Mouse (Mus musculus) heart, embryonic 12.5 days (tissue): Measurements from ENCODE around the gene Gas2l2. TPM values are rescaled to one million over a fixed set of nuclear protein-coding genes. Genes with fewer than 3 reads are reported as not detected.

ENCODE experiments used
- ATAC-seq: fragments of 200-750 bp; cut with Nextera tagmentation; 2 replicates; pipeline ENCODE4 v1.8.0; 2017; ENCODE audit warnings: moderate TSS enrichment, moderate library complexity; ENCODE audit not compliant: insufficient number of reproducible peaks, low FRiP score
- H3K27ac ChIP-seq: fragments of 300-500 bp; sonication (generic); 2 replicates; pipeline ENCODE4 v1.5.1; 2016; ENCODE audit warnings: mild to moderate bottlenecking, moderate library complexity; ENCODE audit not compliant: poor library complexity, severe bottlenecking
- H3K27me3 ChIP-seq: fragments of 300-500 bp; sonication (generic); replicated peaks from 2 replicates; pipeline ENCODE4 v1.6.1; 2016; ENCODE audit warnings: mild to moderate bottlenecking, moderate library complexity
- H3K36me3 ChIP-seq: fragments of 300-500 bp; sonication (generic); 2 replicates; pipeline ENCODE4 v1.6.1; 2016; ENCODE audit warnings: mild to moderate bottlenecking, moderate library complexity
- H3K4me1 ChIP-seq: fragments of 300-500 bp; sonication (generic); replicated peaks from 2 replicates; pipeline ENCODE4 v1.6.1; 2016; ENCODE audit warnings: mild to moderate bottlenecking
- H3K4me2 ChIP-seq: fragments of 300-500 bp; sonication (generic); 2 replicates; pipeline ENCODE4 v1.6.1; 2016; ENCODE audit warnings: mild to moderate bottlenecking, moderate library complexity
- H3K4me3 ChIP-seq: fragments of 300-500 bp; sonication (generic); 2 replicates; pipeline ENCODE4 v1.5.1; 2016; ENCODE audit warnings: mild to moderate bottlenecking
- H3K9ac ChIP-seq: fragments of 300-500 bp; sonication (generic); 2 replicates; pipeline ENCODE4 v1.6.1; 2016; ENCODE audit warnings: mild to moderate bottlenecking, moderate library complexity
- H3K9me3 ChIP-seq: fragments of 300-500 bp; sonication (generic); replicated peaks from 2 replicates; pipeline ENCODE4 v1.6.1; 2016; ENCODE audit warnings: mild to moderate bottlenecking, moderate library complexity
- WGBS: fragments of 180-500 bp; shearing (Covaris S2); methylation state at CpG from one replicate; pipeline ENCODE4 v1.1.7; 2016; 5-methylcytosine and 5-hydroxymethylcytosine counted together
- polyA plus RNA-seq: library from polyadenylated mRNA; unstranded; fragments of >200 nt; fragmentation: Nextera tagmentation; extraction: Ambion mirVana; gene quantifications from 2 replicates; pipeline ENCODE4 v1.2.1, GENCODE M21; 2016

The Gas2l2 gene
- polyA plus RNA-seq, 1 experiment from 2014 or later: not detected

DNA sequence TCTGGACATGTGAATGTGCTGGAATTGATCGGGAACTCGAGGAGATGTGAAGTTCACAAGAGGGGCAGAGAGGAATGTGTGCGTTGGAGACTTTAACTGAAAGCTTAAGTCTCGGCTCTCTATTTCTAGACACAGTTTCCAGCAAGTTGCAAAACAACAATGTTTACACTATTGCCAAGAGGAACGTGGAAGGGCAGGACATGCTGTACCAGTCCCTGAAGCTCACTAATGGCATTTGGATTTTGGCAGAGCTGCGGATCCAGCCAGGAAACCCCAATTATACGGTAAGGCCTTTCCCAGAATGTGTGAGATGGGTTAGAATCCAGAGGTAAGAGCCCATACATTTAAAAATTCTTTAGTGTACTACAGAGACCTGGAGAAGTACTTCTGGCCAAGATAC, 31.6 kb downstream of the Gas2l2 start:
- ATAC-seq: no peak
- Histone ChIP-seq H3K36me3 (peaks cover 47% of the 10 kb centered on the region), H3K27ac (no peak overlapping the region), H3K27me3 (no peaks in the 10 kb centered on the region), H3K4me3 (no peak overlapping the region), H3K9ac (no peak overlapping the region), H3K9me3 (no peaks in the 10 kb centered on the region), H3K4me2 (no peak overlapping the region), H3K4me1 (peaks cover 26% of the 10 kb centered on the region)
- WGBS: 85% methylated on average over 7 of the region's 7 CpGs

- no peak for ATAC-seq
- H3K27ac ChIP-seq: peak overlapping the region; percentile 71
- WGBS: 35% methylated on average over 6 of the region's 6 CpGs
Measured at GRCm38 (mm10) chr11:83394802-83395439, 34.3 kb downstream of the Gas2l2 start.

DNA sequence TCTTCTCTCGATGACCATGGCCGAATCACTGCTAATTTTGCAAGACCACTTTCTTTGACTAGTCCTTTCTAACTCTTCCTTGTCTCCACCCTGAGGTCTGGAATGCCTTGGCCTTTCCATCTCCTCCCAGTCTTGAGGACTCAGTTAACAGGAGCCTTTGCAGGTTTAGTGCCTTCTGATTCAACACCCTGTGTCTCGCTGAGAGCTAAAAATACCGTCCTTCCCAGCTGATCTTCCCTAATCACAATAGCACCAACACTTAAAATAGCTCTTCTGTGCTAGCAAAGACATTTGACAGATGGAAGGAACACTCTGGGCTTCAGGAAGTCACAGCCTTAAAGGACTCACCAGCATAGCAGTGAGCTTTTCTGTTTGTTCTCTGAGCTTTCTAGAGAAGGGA, 36.2 kb downstream of the Gas2l2 start:
- 0 out of 2 replicates have a peak, but pooled peaks have one; percentile 57 for ATAC-seq
- WGBS: 46% methylated on average over 4 of the region's 4 CpGs
- H3K9ac ChIP-seq: no peak overlapping the region

More at GRCm38 (mm10) chr11:83394802-83395439, 34.3 kb downstream of the Gas2l2 start:
- H3K4me2 ChIP-seq: peak overlapping the region; percentile 21
- peaks cover 48% of the 10 kb centered on the region for H3K36me3 ChIP-seq
- H3K9me3 ChIP-seq: no peaks in the 10 kb centered on the region
- H3K27me3 ChIP-seq: no peaks in the 10 kb centered on the region
- peak overlapping the region; percentile 46; the same call in 1 of the 2 replicates for H3K9ac ChIP-seq
- peaks cover 36% of the 10 kb centered on the region for H3K4me1 ChIP-seq
- H3K4me3 ChIP-seq: no peak overlapping the region

GRCm38 (mm10) chr11:83383532-83383887, 45.7 kb downstream of the Gas2l2 start:
- WGBS: 92% methylated on average over 1 of the region's 1 CpGs
- peaks cover 10% of the 10 kb centered on the region; the same call in 1 of the 2 replicates for H3K36me3 ChIP-seq
- no peak overlapping the region for H3K27ac ChIP-seq
- peaks cover 23% of the 10 kb centered on the region for H3K4me1 ChIP-seq
- H3K9ac ChIP-seq: no peak overlapping the region
- no peaks in the 10 kb centered on the region for H3K27me3 ChIP-seq
- ATAC-seq: no peak
- H3K9me3 ChIP-seq: no peaks in the 10 kb centered on the region
- no peak overlapping the region for H3K4me3 ChIP-seq
- H3K4me2 ChIP-seq: no peak overlapping the region

More for the DNA sequence above, 36.2 kb downstream of the Gas2l2 start:
- H3K27ac ChIP-seq: peak overlapping the region; percentile 95
- H3K36me3 ChIP-seq: peaks cover 51% of the 10 kb centered on the region
- no peaks in the 10 kb centered on the region for H3K9me3 ChIP-seq
- no peak overlapping the region for H3K4me3 ChIP-seq
- H3K4me2 ChIP-seq: peak overlapping the region; percentile 41
- no peaks in the 10 kb centered on the region for H3K27me3 ChIP-seq
- H3K4me1 ChIP-seq: peaks cover 36% of the 10 kb centered on the region

DNA sequence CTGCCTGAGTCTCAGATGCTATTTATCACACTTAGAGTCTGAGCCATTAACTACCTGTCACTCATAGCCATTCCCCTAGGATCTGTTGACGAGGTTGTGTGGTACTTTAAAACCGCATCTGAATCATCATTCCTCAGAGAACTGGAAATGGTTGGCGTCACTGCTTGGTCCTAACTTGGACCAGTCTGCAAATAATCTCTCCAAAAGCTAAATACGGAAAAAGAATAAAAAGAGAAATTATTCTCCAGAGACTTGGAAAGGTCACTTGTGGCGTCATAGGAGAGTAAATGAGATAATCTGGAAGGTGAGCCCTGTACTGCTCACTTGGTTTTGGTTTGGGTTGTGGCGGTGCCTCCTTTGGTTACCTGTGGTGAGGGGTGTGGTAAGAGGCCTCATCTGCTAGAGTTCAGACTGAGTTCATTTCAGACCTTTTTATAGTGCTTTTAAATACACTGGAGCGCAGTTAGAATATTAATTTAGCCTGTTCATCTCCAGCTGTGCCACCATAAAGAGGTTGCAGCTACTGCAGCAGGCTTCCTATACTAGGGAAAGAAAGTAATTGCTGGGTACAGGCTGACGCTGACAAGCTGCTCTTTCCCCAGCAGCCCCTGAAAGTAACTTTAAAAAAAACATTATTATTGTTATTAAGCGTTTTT, 46.3 kb downstream of the Gas2l2 start:
- Histone ChIP-seq H3K4me1 (peaks cover 23% of the 10 kb centered on the region), H3K9me3 (no peaks in the 10 kb centered on the region), H3K4me2 (no peak overlapping the region), H3K27me3 (no peaks in the 10 kb centered on the region), H3K9ac (no peak overlapping the region), H3K4me3 (no peak overlapping the region), H3K36me3 (peaks cover 8% of the 10 kb centered on the region; the same call in 1 of the 2 replicates), H3K27ac (no peak overlapping the region)
- no peak for ATAC-seq
- WGBS: 76% methylated on average over 9 of the region's 9 CpGs

DNA sequence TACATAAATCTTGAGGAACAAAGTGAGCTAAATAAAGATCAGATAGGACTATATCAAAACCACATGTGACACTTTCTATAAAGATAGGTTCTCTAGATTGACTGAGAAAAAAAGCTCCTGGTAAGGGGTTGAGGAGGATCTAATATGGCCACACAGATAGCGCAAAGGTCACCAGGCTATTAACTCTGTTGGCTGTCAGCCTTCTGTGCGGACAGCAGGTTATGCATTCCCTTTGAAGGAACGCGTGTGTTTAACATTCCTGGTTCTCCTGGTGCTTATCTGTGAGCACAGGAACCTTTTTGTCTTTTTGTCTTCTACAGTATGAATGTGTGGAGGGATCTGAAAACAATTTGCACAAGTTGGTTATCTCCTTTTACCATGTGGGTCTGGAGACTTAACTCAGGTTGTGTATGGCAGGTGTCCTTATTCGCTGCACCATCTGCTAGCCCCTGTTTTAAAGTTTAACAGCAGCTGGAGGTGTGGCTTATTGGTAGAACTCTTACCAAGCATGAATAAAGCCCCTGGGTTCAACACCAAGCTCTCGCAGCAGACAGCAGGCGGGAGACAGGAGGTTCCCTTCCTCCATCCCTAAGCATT, 49.4 kb downstream of the Gas2l2 start:
- no peaks in the 10 kb centered on the region for H3K9me3 ChIP-seq
- no peak overlapping the region for H3K4me3 ChIP-seq
- no peak overlapping the region for H3K9ac ChIP-seq
- no peak for ATAC-seq
- H3K4me1 ChIP-seq: peaks cover 9% of the 10 kb centered on the region
- H3K27ac ChIP-seq: peak overlapping the region; percentile 14; the same call in 1 of the 2 replicates
- H3K4me2 ChIP-seq: no peak overlapping the region
- 40% methylated on average over 7 of the region's 7 CpGs for WGBS
- no peaks in the 10 kb centered on the region for H3K27me3 ChIP-seq
- H3K36me3 ChIP-seq: peaks cover 28% of the 10 kb centered on the region

Other genes with a start within 250 kb of the Gas2l2 start
- gene Slfn3, start 238.1 kb downstream of the Gas2l2 start, polyA plus RNA-seq: 1.1 and 1.2 TPM in 2 replicates
- gene Slfn14, start 142.7 kb downstream of the Gas2l2 start, polyA plus RNA-seq: 3.0 and 3.4 TPM in 2 replicates
- 53.8 and 58.7 TPM in 2 replicates for gene Ap2b1, start 130.4 kb downstream of the Gas2l2 start, polyA plus RNA-seq
- gene Pex12, start 126.9 kb downstream of the Gas2l2 start, polyA plus RNA-seq: 9.9 and 10.2 TPM in 2 replicates
- 13.4 and 13.6 TPM in 2 replicates for gene Rasl10b, start 20.3 kb downstream of the Gas2l2 start, polyA plus RNA-seq
- 1.4 and 1.6 TPM in 2 replicates for gene 1700020L24Rik, start 8.2 kb upstream of the Gas2l2 start, polyA plus RNA-seq
- 3.4 and 3.5 TPM in 2 replicates for gene Mmp28, start 33.6 kb upstream of the Gas2l2 start, polyA plus RNA-seq
- 12.1 and 12.9 TPM in 2 replicates for gene Taf15, start 43.6 kb upstream of the Gas2l2 start, polyA plus RNA-seq
- not detected in 2 replicates for gene Heatr9, start 92.7 kb upstream of the Gas2l2 start, polyA plus RNA-seq
- 0.53 TPM in 1 of 2 replicates, not detected in the other for gene Ccl5, start 101.1 kb upstream of the Gas2l2 start, polyA plus RNA-seq
- gene Ccl9, start 149.2 kb upstream of the Gas2l2 start, polyA plus RNA-seq: 0.66 and 1.5 TPM in 2 replicates
- gene Ccl6, start 163.6 kb upstream of the Gas2l2 start, polyA plus RNA-seq: 0.86 and 1.5 TPM in 2 replicates
- gene Rpl9-ps1, start 216.2 kb upstream of the Gas2l2 start, polyA plus RNA-seq: not detected in 2 replicates
- gene Ccl3, start 219.9 kb upstream of the Gas2l2 start, polyA plus RNA-seq: 0.23 and 0.44 TPM in 2 replicates
- 0.37 and 0.51 TPM in 2 replicates for gene Ccl4, start 233.1 kb upstream of the Gas2l2 start, polyA plus RNA-seq